Mouse (Mus musculus) heart, postnatal 4 days (tissue): ENCODE measurements at regions not wholly inside any gene's neighbourhood (a gene's known extent, or its start where the extent isn't known, plus 50 kb on each side); places are given as distances from the start of the nearest gene placed in this dataset.

ENCODE experiments used
- DNase-seq: peaks from one replicate; pipeline ENCODE4 v3.0.0; 2021

GRCm38 (mm10) chr15:63371328-63372023 lies 473.5 kb downstream of the Gsdmc2 start:
- DNase-seq: no peak

DNA sequence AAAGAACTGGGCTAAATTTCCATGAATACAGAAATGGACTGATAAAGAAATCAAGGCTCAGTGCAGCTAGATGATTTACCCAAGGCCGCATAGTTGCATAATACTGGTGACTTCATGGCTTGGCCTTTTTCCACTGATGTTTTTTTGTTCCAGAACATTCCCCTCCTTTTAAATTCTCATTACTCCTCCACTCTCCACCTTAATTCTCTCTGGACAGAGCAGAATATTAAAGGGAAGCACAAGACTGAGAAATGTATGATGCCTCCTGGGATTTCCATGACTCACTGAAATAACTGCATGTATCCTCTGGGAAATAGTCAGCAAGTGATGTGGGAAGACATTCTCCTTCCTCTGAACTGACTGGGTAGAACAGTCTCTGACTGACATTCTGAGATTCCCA lies 480.5 kb downstream of the Gsdmc2 start:
- DNase-seq: peak; percentile 55

DNA sequence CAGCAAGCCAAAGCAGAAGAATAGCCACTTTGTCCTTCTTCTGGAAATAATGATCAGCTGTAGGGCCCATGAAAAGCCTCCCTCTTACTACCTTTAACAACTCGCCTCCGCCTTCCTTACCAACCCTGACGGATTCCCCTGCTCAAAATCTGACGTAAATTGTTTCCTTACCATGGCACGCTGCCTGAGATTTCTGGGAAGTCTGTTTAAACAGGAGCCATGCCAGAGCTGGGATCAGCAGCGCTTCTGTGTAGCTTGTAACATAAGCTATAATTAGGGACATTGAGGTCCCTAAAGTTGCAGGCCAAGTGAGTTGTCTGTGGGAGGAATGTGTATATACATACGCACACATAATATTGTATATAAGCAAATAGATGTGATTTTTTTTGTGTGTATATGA lies 484.6 kb downstream of the Gsdmc2 start:
- peak; percentile 84 for DNase-seq

GRCm38 (mm10) chr15:63341730-63342129 lies 503.2 kb downstream of the Gsdmc2 start:
- no peak for DNase-seq

GRCm38 (mm10) chr15:63340322-63341060 lies 504.5 kb downstream of the Gsdmc2 start:
- peak; percentile 78 for DNase-seq

- no peak for DNase-seq
Observed at GRCm38 (mm10) chr15:63319666-63320065, 525.3 kb downstream of the Gsdmc2 start.

GRCm38 (mm10) chr15:63310426-63310825 lies 534.6 kb downstream of the Gsdmc2 start:
- no peak for DNase-seq

DNA sequence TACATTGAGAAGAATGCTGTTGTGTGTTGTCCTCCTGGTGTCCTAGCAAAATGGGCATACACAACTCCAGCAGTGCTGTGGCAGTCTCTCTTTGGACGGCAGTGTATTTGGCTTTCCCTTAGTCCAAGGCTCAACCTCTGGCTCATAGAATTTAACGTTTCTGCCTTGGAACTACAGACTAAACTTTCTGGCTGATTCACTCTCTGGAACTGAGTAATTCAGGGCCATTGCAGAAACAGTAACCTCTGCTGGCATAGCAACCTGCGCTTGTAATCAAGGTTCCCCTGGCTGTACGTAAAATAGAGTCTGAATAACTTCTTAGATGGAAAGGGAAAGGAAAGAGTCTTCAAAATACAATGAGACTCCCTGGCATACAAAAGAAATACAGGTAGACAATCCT lies 545.7 kb downstream of the Gsdmc2 start:
- DNase-seq: no peak

- no peak for DNase-seq
Observed at GRCm38 (mm10) chr15:63288534-63288933, 556.4 kb downstream of the Gsdmc2 start.

DNA sequence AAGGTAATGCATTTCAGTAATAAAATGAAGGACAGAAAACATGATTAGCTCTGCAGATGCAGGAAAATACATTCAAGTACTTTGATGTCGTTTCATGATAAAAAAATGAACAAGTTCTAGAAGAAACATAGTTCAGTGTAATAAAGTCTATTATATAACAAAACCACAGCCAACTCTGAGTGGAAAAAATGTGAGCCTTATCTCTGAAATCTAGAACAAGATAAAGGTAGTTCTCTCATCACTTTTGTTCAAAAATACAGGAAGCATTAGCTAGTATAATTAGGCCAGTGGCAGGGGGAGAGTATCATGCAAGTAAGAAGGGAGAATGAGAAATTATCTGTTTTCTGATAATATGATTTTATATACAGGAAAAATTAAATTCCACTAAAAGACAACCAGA lies 559.0 kb downstream of the Gsdmc2 start:
- DNase-seq: no peak

DNA sequence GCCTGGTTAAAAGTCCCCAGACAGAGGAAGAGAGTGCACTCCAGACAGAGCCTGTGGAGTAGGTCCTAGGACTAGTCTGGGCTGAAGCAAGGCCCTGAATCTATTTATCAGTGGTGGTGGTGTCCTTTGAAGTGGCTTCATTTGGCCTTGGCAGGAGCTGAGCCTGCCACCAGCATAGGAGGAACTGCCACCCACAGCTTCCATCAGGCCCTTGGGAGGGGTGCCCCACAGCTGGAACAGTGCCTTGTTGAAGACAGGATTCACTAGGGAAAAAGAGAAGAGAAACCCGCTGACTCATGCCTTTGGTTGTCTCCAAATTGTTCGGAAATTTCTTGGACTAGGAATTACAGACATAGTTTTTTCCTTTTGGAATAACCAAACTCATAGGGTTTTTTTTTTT lies 574.6 kb downstream of the Gsdmc2 start:
- DNase-seq: peak; percentile 16

GRCm38 (mm10) chr15:63265845-63266244 lies 579.1 kb downstream of the Gsdmc2 start:
- no peak for DNase-seq

GRCm38 (mm10) chr15:63255736-63256135 lies 589.2 kb downstream of the Gsdmc2 start:
- DNase-seq: no peak

DNA sequence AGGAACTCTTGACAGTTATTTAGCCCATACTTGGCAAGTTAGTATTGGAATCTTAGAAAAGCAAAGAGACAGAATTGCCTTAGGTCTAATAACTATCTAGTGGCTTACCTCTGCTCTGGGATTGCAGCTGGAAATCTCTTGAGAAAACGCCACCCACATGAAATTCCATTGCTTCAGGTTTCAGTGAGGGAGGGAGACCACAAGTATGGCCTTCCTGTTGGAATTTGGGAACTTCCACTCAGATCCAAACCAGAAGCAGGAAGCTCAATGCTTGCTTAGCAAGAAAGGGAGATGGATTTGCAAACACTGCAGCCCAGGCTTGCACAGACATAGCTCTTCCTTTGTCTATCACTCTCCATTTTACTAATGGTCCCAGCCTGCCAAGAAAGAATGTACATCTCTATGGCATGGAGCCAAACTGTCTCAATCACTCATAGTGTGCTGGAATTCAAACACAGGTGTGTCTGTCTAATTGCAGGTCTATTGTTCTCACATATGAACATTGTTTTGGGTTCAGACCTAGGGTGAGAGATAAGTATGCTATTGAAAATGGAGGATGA lies 592.1 kb downstream of the Gsdmc2 start:
- DNase-seq: no peak

- DNase-seq: no peak
Observed at GRCm38 (mm10) chr15:63238601-63239000, 606.4 kb downstream of the Gsdmc2 start.

DNA sequence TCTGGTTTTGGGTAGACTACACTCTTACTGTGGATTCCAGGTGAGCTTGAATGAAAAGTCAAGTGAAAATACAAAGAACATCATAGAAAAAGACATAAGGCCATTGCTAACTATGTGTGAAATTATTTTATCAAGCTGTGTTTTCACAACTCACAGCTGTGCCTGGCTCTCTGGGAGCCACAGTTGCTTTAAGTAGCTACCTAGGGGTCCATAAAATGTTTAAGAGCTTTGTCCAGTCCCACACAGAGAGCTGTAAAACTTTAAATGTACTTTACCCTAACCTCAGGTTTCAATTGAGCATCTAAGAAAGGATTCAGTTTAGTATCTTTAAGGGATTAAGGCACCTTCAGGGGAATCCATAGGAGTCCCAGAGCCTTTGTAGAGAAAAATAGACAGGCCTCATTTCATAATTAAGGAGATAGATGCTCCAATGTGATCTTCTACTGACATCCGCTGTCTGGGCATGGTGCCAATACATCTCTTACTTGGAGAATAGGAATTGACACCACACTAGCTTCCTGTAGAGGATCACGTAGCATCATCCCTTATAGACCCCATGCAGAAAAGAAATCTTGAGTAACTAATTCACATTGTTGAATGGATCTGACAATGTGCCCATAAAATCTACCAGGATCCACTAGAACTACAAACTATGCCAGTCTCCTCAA lies 626.5 kb downstream of the Gsdmc2 start:
- peak; percentile 11 for DNase-seq

DNA sequence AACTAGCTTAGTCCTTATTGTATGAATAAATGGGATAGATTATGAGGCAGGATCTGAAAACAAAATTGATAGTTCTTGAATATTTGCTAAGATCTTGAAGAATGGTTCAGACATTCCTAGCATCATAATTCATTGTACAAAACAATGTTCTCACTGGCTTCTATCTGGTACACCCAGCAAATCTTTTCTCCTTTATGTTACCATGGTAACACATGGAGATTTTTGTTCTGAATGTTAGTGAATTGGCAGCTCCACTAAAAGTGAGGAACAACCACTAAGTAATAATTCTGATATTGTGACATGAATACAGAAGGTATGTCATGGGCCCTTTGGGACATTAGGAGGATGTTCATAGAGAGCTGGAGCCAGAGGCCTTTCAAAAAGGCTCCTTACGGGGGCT lies 639.8 kb downstream of the Gsdmc2 start:
- DNase-seq: no peak

- DNase-seq: no peak
Observed at GRCm38 (mm10) chr15:63195031-63195430, 649.9 kb downstream of the Gsdmc2 start.

- DNase-seq: no peak
Observed at GRCm38 (mm10) chr15:63194492-63194797, 650.5 kb downstream of the Gsdmc2 start.

- no peak for DNase-seq
Observed at GRCm38 (mm10) chr15:63193617-63194491, 651.1 kb downstream of the Gsdmc2 start.

GRCm38 (mm10) chr15:63191731-63192130 lies 653.2 kb downstream of the Gsdmc2 start:
- no peak for DNase-seq

DNA sequence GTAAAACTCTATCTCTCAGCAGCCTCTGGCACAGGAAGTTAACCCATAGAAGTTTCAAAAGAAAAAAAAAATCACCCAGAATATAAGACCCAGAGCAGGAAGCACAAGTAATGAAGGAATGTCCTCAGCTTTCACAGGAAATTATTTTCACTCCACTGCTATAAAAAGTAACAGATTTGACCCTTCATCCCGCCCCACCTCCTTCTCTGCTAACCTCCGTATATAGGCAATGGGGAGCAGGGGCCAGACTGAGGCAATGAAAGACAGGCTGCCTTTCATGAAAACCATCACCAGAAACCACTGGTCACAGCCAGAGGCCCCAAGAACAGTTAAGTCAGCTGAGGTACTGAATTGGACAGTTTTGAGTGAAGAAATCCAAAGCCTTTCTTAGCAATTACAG lies 654.9 kb downstream of the Gsdmc2 start:
- no peak for DNase-seq

- no peak for DNase-seq
Observed at GRCm38 (mm10) chr15:63171003-63171402, 674.0 kb downstream of the Gsdmc2 start.
